Mouse (Mus musculus) myocyte (in vitro differentiated cells): ENCODE data around the gene Sh3rf1.

Experiments
- E2F4 ChIP-seq: IDR thresholded peaks from one replicate; pipeline ENCODE4 v1.6.1; 2011; ENCODE audit warnings: mild to moderate bottlenecking, control low read depth, moderate library complexity; ENCODE audit not compliant: insufficient read depth
- MAX ChIP-seq: IDR thresholded peaks from one replicate; pipeline ENCODE4 v1.6.1; 2011; ENCODE audit warnings: low read depth, mild to moderate bottlenecking, control low read depth
- MYOD1 ChIP-seq, 3 experiments: IDR thresholded peaks; one replicate each; pipeline ENCODE4 v1.6.1; 2011; ENCODE audit warnings: control low read depth in 2 of 3, low read depth in 2 of 3, mild to moderate bottlenecking in 2 of 3, moderate library complexity in 1 of 3; ENCODE audit not compliant: insufficient read length in 2 of 3, control insufficient read depth in 1 of 3
- MYOG ChIP-seq, 3 experiments: IDR thresholded peaks; one replicate each; pipeline ENCODE4 v1.6.1; 2011; ENCODE audit warnings: control low read depth in 2 of 3, low read depth in 2 of 3, mild to moderate bottlenecking in 2 of 3; ENCODE audit not compliant: insufficient read length in 2 of 3, control insufficient read depth in 1 of 3, insufficient read depth in 1 of 3
- POLR2A ChIP-seq: IDR thresholded peaks from one replicate; pipeline ENCODE4 v1.6.1; 2011; ENCODE audit warnings: low read depth, mild to moderate bottlenecking, control low read depth, moderate library complexity; ENCODE audit not compliant: insufficient read length
- POLR2AphosphoS2 ChIP-seq: IDR thresholded peaks from one replicate; pipeline ENCODE4 v1.6.1; 2011; ENCODE audit warnings: low read depth, control low read depth; ENCODE audit not compliant: insufficient read length
- REST ChIP-seq: IDR thresholded peaks from one replicate; pipeline ENCODE4 v1.6.1; 2011; ENCODE audit warnings: mild to moderate bottlenecking, control low read depth, moderate library complexity; ENCODE audit not compliant: insufficient read depth, insufficient read length
- SRF ChIP-seq: IDR thresholded peaks from one replicate; pipeline ENCODE4 v1.6.1; 2011; ENCODE audit warnings: low read depth; ENCODE audit not compliant: control insufficient read depth, insufficient read length
- TCF12 ChIP-seq: IDR thresholded peaks from one replicate; pipeline ENCODE4 v1.6.1; 2011; ENCODE audit warnings: mild to moderate bottlenecking, control low read depth; ENCODE audit not compliant: poor library complexity, insufficient read depth, severe bottlenecking
- USF1 ChIP-seq: IDR thresholded peaks from one replicate; pipeline ENCODE4 v1.6.1; 2011; ENCODE audit warnings: low read depth, mild to moderate bottlenecking, control low read depth, moderate library complexity

GRCm38 (mm10) chr8:61316813-61317534, 93.3 kb downstream of the Sh3rf1 start:
- TF ChIP-seq POLR2AphosphoS2: no peak
- TF ChIP-seq POLR2A: no peak
- no peak for TF ChIP-seq USF1
- no peak for TF ChIP-seq REST
- no peak for TF ChIP-seq MAX
- TF ChIP-seq MYOD1 (IDR thresholded peaks at IDR 0.05; ENCODE audit: control insufficient read depth in 1 of 3, insufficient read length in 2 of 3, low read depth in 2 of 3): no peak
- no peak for TF ChIP-seq TCF12
- TF ChIP-seq MYOG (IDR thresholded peaks at IDR 0.05; ENCODE audit: control insufficient read depth in 1 of 3, insufficient read depth in 1 of 3, insufficient read length in 2 of 3, low read depth in 2 of 3): no peak
- no peak for TF ChIP-seq SRF
- no peak for TF ChIP-seq E2F4
